Mouse (Mus musculus): ENCODE data around the gene Prmt7. TPM values are rescaled to one million over a fixed set of nuclear protein-coding genes. Genes with fewer than 3 reads are reported as not detected.
"Not testable (repeated sequence)": the region's sequence is repeated elsewhere in the genome, so short reads cannot be mapped to it uniquely, and the experiment has no call there.

Gene Prmt7
- total RNA-seq (2021): 10 to 100 TPM; 45.7 to 49.5 TPM

DNA sequence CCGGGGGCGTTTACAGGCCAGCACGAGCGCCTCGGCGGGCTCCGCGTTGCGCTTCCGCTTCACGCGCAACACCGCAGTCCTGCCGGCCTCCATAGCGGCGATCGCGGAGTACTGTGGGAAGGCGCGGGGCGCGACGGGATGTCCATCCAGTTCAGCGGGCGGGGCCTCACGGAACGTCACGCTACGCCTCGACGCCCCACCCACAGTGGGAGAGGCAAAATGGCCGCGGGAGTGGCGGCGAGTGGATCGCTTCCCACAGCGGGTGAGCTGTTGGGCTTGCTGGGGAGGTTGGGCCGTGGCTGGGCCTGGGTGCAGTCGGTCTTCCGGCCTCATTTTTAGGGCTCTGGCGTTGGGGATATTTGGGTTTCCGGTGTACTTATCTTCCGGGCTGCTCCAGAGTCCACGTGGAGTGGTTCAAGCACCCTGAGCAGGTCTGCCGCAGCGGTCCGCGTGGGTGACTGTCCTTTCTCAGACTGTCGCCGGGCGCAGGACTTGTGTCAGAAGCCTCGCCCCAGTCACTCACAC lies at the start of gene Prmt7, which contains the start of gene Slc7a6os:
Gene Prmt7 (plus strand): TSS at position 116 of the 525 bp plus-strand sequence.
Gene Slc7a6os (minus strand): TSS at position 115 of the 525 bp plus-strand sequence.
- intact Hi-C loops (cut with DNase I): no loop called here
- DNase-seq: peak; percentile 97

DNA sequence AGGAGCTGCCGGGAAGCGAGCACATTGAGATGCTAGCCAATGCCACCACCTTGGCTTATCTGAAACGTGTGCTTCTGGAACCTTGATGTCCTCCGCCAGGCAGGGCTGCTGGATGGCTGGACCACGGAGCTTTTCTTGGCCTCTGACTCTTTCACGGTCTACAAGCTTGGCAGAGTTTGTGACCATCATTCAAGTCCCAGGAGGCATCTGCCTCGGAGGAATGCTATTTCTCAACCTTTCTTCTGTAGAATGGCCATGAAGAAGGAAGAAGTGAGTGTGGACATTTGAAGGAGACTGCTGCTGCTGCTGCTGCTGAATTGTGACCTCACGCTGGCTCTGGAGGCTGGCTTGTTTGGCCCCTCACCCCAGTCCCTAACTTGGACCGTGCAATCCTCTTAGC lies 47.5 kb upstream of the Prmt7 start:
- intact Hi-C loops (cut with DNase I): no loop called here
- no peak for DNase-seq

DNA sequence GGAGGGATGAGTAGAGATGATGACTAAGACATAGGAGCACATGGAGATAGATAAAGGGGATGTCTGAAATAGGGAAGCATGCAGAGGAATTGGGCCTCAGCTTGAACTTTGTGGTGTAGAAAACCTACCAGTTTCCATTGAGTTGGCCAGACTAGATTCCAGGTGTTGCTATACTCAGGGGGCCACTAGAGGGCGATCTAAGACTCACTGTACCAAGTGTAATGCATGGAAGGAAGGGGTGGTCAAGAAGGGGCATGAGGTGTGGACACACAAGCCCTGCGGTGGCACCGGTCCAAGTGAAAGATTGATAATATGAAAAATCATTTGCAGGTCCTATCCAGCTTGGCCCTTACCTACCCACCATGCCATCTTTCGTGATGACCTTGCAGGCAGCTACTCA lies 45.3 kb upstream of the Prmt7 start:
- DNase-seq: peak; percentile 74
- intact Hi-C loops (cut with DNase I): no loop called here

DNA sequence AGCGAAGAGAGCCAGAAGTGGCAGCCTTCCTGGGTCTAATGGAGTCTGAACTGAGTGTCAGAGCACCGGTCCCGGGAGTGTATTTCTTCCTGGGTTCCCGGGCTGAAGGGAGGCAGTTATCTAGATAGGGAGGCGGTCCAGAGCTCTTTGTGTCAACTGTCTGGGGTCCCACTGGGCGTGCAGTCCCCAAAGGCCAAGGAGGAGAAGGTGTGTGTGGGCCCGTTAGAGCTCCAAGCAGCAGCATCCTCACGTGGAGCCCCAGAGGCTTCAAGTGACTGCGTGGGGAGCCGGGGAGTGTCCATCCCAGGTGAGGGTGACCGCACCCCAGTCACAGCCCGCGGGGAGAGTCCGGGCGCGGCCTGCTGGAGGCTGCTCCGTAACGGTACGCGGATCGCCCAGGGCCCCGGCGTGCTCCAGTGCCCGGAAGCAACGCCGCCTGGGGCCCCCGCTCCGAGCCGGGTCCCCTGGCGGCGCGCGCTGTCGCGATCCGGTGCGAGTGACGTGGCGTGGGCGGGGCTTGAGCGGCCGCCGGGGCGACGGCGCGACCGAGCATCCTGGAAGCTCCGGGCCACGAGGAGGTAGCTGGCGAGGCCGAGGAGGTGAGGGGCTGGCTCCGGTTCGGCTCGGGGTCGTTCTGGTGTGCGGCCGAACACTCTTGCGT lies 42.2 kb upstream of the Prmt7 start, which contains the start of gene Slc7a6:
Gene Slc7a6 (plus strand): TSS at position 502 of the 661 bp plus-strand sequence.
- peak; percentile 83 for DNase-seq
- intact Hi-C loops (cut with DNase I): no loop called here

DNA sequence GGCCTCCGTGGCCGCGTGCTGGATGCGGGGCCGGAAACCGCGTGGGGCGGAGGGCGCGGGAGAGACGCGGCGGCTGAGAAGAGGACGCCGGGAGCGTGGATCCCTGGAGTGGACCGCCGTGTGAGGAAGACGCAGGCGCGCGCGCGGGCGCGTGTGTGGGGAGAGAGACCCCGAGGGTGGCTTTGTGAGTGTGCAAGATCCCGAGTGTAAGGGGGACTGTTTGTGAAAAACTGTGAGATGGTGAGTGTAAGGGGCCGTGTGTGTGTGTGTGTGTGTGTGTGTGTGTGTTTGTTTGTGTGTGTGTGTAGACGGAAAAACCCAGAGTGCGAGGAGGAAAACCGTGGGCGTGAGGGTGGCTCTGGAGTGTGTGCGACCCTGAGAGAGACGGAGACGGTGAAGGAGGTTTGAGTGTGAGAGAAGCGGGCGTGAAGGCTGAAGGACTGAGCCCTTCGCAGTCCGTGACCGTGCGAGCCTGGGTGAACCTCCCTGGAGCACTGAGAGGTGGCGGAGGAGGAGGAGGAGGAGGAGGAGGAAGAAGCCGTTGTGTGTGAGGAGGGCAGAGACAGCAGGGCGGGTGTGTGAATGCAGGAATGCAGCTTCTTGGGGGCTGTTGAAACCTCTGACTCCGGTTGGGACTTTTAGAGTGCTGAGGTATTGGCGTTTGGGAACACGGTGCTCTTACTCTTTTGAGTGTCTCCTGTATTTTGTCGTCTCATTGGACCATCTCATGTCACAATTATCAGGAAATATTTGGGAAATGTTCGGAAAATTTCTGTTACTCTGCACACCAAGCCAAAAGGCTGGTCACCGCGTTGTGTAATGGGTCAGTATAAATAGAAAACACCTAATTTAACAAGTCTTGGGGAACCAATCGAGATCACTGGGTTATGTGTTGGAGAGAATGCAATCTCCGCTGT lies 41.5 kb upstream of the Prmt7 start:
- DNase-seq: peak; percentile 27
- intact Hi-C loops (cut with DNase I): no loop called here

DNA sequence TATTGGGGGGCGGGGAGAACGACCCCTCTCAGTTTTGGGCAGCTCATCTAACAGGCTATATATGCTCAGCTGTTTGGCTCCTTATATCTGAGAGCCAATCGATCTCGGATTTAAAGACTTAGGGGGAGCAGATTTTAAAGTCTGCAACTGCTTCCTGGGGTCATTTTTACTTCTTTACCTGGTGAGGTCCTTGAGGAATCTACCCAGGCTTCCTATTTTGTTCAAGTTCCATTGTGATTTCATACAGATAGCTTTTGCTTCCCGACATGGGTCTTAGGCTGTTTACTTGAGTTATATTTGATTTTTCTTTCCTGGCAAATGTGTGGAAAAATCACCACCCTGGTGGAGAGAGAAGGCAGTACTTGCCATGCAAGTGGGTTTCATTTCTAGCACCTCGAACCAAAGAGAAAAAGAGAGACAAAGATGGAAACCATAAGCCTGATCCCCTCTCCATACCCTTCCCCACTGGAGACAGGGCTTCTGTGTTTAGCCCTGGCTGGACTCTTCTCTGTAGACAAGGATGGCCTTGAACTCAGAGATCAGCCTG lies 40.7 kb upstream of the Prmt7 start:
- intact Hi-C loops (cut with DNase I): no loop called here
- DNase-seq: no peak

DNA sequence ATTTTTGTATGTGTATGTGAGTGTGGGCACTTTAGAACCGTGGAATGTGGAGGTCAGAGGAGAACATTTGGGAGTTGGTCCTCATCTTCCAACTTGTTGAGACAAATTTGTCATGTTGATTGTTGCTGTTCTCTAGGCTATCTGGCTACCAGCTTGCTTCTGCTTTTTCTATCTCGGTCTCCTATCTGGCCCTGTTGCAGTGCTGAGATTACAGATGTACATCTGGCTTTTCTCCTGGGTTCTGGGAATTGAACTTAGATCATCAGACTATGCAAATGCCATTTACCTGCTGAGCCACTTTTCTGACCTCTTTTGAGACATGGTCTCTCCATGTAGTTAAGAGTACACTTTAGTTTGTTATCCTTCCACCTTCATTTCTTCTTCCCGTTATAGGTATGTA lies 37.2 kb upstream of the Prmt7 start:
- no peak for DNase-seq
- intact Hi-C loops (cut with DNase I): no loop called here

DNA sequence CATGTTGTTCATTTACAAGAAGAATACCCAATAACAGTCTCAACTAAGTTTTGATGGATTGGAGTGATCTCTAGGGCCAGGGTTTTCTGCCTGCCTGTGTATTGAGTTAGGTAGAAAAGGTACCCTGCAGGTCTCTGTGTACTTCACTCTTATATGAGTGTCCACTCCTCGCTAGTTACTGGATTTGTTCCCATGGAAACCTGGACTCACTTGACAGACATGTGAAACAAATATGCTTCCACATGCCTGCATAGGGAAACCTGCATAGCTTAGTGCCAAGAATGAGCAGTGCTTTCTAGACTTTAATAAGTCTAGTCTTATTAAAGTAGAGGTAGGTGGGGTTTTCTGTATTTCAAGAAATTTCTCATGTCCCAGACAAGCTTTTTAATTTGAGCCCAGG lies 33.8 kb upstream of the Prmt7 start:
- no peak for DNase-seq
- intact Hi-C loops (cut with DNase I): no loop called here

DNA sequence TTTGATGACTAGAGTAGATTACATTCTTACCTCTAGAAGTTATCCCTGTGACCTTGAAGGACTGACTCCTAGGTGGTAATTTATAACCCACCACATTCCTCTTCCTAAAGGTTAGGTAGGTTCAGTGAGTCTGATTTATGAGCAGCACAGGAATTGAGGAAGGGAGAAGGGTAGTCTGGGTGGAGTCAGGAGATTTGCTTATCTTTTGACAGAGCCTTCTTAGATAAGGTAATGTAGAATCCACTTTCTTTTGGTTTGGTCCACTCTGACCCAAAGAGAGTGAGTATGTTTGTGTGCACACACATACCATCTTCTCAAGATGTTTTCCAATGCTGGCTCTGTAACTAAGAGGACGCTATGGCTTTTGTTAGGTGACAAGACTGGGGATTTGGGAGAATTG lies 33.1 kb upstream of the Prmt7 start:
- intact Hi-C loops (cut with DNase I): no loop called here
- no peak for DNase-seq

DNA sequence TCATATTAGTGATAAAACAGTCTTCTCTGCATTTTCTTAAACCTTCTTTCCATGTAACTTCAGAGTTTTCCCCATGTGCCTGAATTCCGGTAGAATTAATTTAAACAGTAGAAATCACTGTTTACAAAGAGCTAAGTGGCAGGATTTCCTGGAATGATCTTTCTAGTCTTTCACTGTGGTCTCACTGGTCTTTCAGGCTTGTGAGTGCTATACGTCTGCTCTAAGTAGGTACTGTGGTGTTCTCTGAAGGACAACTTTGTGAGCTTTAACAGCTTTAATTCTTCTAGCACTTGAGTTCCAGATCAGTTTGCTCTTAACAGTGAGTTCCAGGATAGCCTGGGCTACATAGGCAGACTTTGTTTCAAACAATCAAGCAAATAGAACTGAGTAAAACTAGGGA lies 32.3 kb upstream of the Prmt7 start:
- intact Hi-C loops (cut with DNase I): no loop called here
- DNase-seq: no peak

DNA sequence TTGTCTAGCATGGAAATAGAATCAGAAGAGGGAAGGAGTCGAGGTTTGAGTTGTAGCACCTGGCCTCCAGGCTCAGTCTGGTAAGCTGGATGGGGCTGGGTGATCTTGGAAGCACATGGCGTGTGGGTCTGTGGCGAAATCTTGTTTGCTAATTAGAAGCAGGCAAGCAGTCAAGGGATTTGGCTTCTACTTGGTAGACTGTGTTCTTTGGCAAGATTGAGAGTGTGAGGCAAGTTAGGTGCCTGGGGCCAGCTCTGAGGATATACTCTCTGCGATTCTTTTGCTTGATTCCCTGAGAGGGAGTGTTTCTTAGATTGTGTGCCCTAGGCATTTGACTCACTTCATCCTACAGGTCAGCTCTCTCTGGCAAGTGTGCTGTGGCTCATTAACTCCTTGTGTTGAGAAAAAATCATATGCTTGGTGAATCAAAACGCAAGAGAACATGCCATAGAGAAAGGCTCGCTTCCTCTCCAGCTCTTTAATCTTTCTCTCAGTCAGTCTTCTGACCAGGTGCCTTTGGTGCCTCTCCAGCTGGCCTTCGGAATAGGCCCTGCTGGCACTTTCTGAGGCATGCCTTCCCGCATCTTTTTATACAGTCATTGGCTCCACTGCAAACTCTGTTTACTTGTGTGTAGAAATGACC lies 25.0 kb upstream of the Prmt7 start:
- intact Hi-C loops (cut with DNase I): no loop called here
- no peak for DNase-seq

DNA sequence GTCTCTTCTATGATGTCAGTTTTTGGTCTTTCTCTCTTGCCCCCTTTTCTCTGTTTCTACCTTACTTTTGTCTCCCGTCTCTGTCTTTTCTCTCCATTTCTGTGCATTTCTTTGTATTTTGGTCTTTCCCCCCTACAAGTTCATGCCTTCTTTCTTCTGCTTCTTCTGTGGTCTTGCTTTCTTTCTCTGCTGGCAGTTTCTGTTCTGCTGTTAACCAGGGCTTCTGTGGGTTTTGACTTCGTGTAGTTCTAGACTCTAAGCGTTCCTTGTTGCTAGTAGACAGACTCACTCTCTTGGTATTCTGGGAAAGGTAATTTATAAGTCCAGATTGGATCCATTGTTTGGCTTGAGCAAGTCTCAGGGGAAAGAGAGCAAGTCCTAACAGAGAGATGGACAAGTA lies 24.3 kb upstream of the Prmt7 start:
- intact Hi-C loops (cut with DNase I): no loop called here
- no peak for DNase-seq

DNA sequence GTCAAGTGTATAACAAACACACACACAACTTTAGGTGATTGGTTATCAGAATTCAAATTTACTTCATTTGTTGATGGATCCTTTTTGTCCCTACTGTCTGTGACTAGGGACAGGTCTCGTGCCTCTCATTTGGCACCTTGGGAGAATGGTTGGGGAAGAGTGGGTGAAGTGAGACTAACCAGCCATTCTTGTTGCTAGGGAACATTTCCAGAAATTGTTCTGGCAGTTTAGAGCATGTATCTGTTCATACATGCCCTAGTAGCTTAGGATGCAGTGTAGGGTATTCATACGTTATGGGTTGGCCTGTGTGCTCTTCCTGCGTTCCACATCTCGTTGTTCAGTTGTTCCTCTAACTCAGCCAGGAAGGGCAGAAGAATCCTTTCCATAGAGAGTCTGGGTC lies 21.6 kb upstream of the Prmt7 start:
- DNase-seq: no peak
- intact Hi-C loops (cut with DNase I): no loop called here

DNA sequence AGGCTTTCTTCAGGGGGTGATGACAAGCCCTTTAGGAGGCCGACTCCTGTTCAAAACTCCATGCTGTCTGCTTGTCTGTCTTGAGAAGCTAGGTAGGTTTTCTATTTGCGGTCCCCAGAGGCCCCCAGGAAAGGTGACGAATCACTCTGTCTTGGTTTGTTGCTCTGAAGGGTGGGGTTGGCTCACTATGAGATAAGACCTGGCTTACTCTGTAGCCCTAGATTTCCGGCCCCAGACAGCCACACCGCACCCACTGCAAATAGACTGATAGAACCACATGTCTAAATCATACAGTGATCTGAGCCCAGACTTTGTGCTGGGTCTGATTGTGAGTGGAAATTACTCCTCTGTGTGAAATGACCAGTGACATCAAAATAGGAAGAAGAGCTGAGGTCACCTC lies 19.1 kb upstream of the Prmt7 start:
- intact Hi-C loops (cut with DNase I): no loop called here
- no peak for DNase-seq

DNA sequence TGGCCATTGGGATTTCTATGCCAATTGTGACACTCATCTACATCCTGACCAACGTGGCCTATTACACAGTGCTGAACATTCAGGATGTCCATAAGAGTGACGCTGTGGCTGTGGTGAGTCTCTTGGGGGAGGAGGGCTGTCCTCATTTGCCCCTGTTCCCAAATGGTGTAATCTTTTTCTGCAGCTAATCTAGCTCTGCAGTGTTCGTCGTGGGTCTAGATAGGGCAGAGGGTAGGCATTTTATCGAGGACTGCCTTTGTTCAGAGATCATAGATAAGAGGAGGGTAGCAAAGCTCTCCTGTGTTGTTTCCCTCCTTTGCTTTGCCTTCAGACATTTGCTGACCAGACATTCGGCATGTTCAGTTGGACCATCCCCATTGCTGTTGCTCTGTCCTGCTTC lies 17.6 kb upstream of the Prmt7 start:
- intact Hi-C loops (cut with DNase I): no loop called here
- DNase-seq: no peak

DNA sequence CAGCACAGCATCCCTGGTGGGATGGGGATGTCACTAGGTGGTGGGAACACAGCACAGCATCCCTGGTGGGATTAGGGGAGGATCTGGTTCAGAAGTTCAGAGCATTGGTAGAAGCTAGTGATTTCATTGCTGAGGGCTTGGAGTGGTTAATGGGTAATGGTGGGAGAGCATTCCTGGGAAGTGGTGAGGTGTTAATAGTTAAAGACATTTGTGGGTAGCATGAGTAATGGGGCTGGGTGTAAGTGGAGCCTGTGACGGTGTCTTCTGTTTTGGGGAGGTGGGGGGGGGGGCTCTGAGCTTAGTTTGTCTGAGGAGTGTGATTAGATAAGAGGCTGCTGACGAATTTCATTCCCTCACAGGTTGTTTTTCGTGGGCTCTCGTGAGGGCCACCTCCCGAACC lies 16.7 kb upstream of the Prmt7 start:
- DNase-seq: no peak
- intact Hi-C loops (cut with DNase I): no loop called here

DNA sequence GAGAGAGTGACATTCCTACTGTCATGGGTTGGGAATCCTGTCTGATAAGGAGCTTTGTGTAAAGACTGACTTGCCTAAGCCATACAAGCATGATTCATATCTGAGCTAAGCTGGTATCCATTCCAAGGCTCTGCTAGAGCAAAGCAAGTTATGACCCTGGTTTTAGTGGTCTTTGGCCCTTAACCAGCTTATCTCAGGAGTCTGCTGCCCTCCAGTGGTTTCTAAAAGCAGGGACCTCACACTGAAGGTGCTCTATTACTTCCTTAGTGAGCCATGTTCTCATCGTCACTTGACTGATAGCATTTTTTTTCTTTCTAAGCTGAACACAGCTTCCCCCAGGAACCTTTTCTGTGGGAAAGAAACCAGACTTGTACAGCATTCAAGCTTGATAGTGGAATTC lies 12.0 kb upstream of the Prmt7 start:
- peak; percentile 15 for DNase-seq
- intact Hi-C loops (cut with DNase I): no loop called here

DNA sequence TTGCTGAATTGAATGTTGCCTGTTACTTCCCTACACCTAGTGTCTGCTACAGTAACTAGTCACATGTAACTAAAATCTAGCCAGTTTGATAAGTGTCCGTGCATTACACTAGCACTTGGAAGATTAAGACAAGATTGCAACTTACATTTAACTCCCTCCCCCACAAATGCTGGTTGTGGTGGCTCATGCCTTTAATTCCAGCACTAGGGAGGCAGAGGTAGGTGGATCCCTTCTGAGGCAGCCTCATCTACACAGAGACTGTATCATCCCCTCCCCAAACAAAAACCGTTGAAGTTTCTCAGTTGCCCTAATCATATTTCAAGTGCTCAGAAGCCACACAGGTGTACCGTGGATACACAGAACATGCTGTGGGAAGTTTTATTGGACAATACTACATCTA lies 11.1 kb upstream of the Prmt7 start:
- intact Hi-C loops (cut with DNase I); DNase-seq: not testable (repeated sequence)

DNA sequence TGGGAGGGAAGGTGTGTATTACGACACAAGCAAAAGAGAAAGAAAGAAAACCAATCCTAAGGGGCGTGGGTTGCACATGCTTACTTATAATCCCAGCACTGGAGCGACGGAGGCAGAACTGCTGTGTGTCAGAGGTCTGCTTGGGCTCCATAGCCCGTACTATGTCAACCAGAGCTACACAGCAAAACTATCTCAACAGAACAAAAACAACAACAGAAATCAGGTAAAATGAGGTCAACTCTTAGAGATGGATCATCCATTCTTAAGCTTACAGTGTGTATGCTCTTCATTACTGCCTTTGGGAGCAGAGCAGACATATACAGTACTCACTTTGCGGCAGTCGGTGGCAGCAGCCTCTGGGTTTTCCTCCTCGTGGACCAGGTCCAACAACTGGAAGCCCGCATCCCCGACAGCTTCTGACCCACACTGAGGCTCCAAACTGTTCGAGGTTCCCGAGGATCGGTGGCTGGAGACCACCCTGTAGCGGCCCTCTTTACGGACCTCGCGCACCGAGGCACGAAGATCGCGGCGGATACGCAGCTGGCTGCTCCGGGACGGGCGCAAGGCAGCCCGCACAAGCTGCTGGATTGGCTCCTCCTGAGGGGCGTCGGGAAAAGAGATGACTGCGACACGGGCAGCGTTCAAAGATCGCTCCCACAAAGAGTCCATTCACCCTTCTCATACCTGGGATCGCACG lies 553 bp upstream of the Prmt7 start:
- peak; percentile 52 for DNase-seq
- intact Hi-C loops (cut with DNase I): no loop called here

DNA sequence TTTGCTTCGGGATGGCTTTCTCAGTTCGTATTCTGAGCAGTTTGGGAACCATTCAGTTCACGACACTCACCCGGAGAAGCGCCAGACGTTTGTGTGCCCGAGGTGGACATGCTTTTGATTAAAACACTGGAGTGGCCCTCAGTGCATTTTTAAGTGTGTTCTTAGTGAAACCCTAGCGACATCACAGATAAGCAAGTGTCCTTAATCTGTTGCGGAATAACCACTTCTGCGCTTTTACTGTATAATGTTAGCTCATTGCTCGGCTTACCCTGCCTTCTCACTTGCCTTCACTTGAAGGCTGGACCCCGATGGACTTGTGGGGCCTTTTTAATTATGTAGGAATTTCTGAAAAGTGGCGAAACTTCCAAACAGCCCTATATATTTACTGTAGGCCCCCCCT lies 685 bp downstream of the Prmt7 start:
- intact Hi-C loops (cut with DNase I): no loop called here
- DNase-seq: no peak

Data from left cerebral cortex, postnatal 4 days (tissue).